Mouse (Mus musculus) adrenal gland, adult (tissue): ENCODE data around the gene Nedd4.
"Not testable (repeated sequence)": the region's sequence is repeated elsewhere in the genome, so short reads cannot be mapped to it uniquely, and the experiment has no call there.

Experiments
- DNase-seq, 2 experiments: peaks; one replicate each; pipeline ENCODE4 v3.0.0; 2022 to 2023; ENCODE audit warnings: low spot score in 1 of 2; ENCODE audit not compliant: inconsistent age in 2 of 2

The Nedd4 gene

DNA sequence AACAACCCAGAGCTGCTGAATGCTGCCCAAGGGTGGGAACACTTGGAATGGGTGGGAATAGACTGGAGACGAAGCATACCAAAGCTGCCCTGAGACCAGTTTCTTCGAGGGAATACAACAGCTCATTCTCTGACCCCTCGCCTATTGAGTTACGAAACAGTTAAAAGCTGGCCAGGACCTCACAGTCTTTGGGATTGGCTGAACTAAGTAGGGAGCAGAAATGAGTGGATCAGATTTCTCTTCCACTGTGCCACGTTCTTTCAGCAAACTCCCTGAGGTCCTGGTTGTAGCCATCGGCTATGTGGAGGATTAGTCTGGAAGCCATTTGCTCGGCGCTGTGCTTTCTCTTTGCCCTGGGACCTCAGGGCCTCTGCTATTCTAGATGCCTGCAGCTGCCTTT is 9.2 kb upstream of the Nedd4 start:
- DNase-seq, result peak in 1 of 2 experiments; percentile 65

DNA sequence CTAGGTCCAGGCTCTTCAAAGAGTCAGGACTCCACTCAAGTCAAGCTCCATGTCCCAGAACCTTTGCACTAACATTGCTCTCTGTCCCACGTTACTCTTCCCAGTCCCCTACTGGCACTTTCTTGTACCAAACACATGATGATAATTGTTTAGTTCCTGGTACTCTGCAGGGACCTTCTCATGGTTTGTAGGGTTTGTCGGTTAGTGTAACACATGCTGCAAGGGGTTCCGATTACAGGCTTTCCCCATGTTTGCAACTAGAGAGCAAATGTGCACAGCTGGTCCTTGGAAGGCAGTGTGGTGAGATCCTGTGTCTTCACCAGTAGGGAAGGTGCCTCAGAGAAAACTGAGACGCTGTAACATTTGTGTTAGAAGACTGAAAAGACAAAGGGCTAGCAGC is 8.6 kb upstream of the Nedd4 start:
- peak in 1 of 2 experiments; percentile 27 for DNase-seq

- peak; percentile 88 to 95 for DNase-seq
Observed at GRCm38 (mm10) chr9:72654593-72655242, 7.4 kb upstream of the Nedd4 start.

DNA sequence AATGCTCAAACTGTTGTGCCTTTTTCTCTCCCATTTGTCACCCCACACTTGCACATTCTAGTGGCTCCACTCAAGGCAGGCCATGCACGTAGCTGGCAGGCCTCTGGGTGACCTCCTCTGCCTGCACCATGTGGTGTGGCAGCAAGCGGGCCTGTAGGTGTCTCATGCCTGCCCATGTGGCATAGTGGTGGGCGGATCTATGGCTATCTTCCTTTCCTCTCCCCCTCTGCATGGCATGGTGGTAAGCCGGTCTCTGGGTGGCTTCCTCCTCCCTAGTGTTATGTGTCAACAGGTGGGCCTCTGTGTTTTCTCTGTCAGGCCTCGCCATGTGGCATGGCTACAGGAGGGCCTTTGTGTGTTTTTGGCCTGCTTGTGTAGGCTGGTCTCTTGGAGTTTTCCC is 6.5 kb upstream of the Nedd4 start:
- DNase-seq, result peak in 1 of 2 experiments; percentile 47

DNA sequence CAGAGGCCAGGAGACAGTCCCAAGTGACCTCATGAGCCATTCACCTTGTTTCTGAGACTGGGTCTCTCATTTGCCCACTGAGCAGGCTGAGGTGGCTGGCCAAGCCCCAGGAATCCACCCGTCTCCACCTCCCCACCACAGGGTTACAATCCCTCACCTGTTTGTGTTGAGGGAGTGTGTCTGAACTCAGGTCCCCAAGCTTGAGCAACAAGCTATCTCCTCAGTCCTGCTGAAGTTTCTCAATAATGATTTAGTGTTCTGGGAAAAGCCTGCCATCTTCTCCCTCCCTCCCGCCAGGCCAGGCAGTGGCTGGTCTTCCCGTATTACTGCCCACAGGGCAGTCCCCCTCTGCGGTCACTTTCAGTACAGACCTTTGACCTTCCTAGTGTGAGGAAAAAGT is 5.7 kb upstream of the Nedd4 start:
- DNase-seq, result peak in 1 of 2 experiments; percentile 64

DNA sequence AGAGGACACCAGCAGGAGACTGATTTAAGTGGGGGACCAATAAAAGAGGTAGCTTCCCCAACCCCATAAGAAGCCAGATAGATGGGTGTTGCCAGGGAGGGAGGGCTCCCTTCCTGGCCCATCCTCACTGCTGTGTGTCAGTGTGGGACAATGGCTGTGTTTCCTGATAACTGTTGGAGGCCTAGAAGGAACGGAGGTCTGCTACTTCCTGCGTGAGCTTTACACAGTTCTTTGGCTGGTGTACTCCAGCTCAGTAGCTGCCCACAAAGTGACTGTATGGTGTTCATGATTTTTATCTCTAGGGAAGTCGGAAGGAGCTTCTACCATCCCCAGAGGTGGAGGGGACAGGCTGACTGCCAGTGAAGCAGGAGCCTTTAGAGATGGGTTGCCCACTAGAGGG is 5.2 kb upstream of the Nedd4 start:
- DNase-seq, result no peak

- DNase-seq, result no peak
Observed at GRCm38 (mm10) chr9:72657694-72658093, 4.5 kb upstream of the Nedd4 start.

GRCm38 (mm10) chr9:72660139-72660538 is 2.0 kb upstream of the Nedd4 start:
- DNase-seq, result no peak

DNA sequence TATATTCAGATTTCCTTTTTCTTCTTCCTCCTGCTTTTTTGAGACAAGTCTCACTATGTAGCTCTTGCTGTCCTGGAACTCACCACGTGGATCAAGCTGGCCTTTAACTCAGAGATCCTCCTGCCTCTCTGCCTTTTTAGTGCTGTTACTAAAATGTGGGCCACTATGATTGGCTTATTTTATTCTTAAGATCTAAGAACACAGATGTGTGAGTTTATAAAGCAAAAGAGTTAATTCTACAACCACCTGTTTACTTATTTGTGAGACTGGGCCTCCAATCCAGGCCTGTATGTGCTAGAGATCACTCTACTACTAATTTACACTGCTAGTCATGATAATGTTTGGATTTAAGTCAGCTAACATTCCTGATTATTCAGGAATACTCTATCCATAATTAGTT is 1.2 kb upstream of the Nedd4 start:
- DNase-seq, result no peak

- DNase-seq, result no peak
Observed at GRCm38 (mm10) chr9:72661561-72661894, 618 bp upstream of the Nedd4 start.

- peak; percentile 83 to 91 for DNase-seq
Observed at GRCm38 (mm10) chr9:72662691-72663533, 766 bp downstream of the Nedd4 start.

GRCm38 (mm10) chr9:72663534-72663918 is 1.4 kb downstream of the Nedd4 start:
- no peak for DNase-seq

DNA sequence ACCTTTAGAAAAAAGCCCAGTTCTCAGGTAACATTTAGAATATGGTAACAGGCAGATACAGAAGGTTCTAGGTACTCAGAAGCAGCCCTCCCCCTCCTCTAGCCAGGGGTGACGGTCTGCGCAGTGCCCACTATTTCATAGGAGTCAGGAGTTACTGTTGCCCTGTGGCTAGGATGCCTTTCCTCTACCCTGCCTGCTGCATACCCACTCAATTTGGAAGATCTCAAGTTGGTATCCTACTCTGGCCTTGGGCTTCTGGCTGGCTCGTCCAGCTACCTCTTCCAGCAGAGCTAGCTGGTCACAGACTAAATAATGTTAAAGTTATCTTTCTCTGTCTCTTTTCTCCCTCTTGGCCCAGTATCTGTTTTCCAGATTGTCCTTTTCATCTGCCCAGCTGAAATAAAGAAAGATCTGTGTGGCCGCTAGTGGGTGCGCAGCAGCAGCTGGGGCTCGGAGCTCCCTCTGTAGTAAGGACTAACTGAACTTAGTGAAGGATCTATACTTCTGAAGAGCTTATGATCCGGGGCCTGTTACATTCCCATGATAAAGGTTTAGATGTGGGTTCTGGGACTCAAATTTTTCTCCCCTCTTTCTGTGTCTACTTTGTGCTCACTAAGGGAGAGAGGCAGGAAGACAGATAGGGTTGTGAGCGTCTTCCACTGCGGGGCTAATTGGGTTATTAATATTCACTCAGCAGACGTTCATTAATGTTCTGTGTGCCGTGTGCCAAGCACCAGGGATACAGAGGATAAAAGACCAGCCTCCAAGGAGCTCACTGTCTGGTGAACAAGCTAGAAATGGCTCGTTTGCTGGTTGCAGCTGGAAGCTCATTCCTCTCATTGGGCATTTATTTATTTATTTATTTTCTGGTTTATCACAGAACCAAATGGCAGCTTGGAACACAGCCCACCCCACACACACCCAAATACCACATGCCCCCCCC is 2.5 kb downstream of the Nedd4 start:
- DNase-seq, result peak; percentile 46 to 82

DNA sequence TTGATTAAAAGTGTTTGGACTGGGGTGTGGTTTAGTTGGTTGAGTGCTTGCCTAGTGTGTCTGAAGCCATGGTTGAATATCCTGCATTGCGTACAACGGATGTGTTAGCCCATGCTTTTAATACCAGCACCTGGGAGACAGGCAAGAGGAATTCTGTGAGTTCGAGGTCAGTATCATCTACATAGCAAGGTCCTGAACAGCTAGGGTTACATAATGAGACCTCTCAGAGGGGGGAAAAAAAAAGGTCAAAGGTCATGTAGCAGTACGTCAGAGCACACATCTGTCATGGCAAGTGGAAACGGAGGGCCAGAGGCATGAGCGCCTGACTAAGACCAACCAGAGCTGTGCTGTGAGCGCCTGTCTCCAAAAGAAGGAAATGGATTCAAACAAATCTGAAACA is 3.4 kb downstream of the Nedd4 start:
- peak in 1 of 2 experiments; percentile 61 for DNase-seq

DNA sequence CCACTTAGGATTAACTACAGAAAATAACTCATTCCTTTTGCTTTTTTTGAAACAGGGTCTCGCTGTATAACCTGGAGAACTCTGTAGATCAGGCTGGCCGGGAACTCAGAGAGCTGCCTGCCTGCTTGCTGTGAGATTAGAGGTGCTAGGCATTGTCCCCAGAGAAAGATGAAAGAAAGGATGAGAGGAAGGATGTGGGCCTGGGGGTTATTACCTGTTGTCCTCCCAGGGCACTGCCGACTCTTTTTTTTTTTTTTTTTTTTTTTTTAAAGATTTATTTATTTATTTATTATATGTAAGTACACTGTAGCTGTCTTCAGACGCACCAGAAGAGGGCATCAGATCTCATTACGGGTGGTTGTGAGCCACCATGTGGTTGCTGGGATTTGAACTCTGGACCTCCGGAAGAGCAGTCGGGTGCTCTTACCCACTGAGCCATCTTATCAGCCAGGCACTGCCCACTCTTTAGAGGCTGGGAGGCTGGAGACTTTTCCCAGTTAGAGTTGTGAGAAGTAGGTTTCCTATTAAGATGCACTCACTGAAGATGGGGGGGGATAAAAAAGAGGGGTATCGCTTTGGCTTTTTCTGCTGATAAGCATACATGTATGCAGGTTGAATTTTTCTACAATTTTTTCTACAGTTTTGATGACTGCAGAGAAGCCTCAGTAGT is 4.3 kb downstream of the Nedd4 start:
- not testable (repeated sequence) for DNase-seq

DNA sequence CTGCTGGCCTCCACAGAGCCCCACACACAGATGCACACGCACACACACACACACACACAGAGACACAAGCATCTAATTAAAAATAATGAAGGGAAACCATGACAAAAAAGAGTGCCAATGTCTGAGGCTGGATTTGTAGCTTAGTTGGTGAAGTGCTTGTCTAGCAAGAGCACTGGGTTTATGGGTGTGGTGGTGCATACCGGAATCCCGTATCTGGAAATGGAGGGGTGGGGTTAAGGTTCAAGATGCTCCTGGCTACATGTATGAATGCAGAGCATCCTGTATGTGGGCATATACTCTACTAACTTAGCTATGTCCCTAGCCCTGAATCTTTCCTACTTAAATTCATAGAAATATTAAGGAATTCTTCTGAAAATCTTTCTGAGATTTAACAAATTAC is 5.0 kb downstream of the Nedd4 start:
- no peak for DNase-seq

DNA sequence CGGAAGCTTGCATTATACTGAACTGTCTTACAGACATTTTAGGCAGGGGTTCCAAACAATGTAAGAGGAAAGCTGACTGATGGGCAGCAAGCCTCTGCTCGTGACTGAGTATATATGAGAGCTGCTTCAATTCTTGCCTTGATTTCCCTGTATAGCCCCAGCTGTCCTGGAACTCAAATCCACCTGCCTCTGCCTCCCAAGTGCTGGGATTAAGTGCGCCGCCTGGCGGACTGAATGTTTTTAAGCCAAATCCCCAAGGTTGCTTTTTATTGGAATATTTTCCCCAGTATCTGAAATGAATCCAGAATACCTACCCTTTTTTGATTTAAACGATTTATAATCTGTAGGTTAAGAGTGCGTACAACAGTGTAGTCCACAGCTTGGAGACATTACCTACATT is 7.2 kb downstream of the Nedd4 start:
- DNase-seq, result peak in 1 of 2 experiments; percentile 70

DNA sequence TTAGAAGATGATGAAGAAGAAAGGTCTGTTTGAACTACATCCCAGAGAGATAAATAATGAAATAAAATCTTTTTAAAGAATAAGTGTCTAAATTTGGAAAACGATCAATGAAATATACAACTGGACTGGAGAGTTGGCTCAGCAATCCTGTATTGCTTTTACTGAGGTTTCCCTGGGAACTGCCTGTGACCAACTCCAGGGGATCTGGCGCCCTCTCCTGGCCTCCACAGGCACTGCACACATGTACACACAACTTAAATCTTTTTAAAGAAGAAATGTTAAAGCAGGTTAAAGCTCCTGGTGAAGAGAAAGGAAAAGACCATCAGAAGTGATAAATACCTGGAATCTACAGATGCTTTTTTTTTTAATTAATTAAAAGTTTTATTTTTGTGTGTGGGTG is 10.2 kb downstream of the Nedd4 start:
- DNase-seq, result peak; percentile 75 to 94

DNA sequence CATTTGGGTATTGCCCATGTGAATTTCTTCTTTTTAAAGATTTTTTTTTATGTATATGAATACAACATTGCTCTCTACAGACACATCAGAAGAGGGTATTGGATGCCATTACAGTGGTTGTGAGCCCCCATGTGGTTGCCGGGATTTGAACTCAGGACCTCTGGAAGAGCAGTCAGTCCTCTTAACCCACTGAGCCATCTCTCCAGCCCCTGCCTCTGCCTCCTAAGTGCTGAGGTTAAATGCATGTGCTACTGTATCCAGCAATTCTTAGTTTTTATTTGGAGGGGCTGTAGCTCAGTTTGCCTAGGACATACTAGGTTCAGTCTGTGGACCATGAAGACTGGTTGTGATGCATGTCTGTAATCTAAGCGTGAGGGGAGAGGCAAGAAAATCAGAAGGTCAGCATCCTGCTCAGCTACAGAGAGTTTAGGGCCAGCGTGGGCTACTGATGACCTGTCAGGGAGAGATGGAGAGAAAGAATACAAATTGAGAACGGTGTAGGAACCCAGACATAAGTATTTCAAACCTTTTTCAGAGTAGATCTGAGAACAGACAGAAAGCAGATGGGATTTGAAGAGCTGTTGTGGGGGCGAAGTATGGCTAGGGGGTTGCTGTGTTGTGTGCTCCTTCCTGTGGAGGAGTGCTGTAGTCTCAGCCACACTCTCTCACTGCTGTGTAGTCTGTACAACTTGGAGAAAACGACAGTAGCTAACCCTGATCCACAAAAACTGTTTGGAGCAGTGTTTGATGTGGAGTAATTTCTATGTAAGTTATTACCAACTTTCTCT is 13.0 kb downstream of the Nedd4 start:
- DNase-seq, result no peak

GRCm38 (mm10) chr9:72675745-72676200 is 13.6 kb downstream of the Nedd4 start:
- peak in 1 of 2 experiments; percentile 70 for DNase-seq
